Mouse (Mus musculus) olfactory bulb, adult 2 months (tissue): ENCODE measurements at regions not wholly inside any gene's neighbourhood (a gene's known extent, or its start where the extent isn't known, plus 50 kb on each side); places are given as distances from the start of the nearest gene placed in this dataset.

ENCODE experiments used
- CTCF ChIP-seq: fragments of 200-500 bp; IDR thresholded peaks from 2 replicates; pipeline ENCODE4 v1.5.1; 2012; ENCODE audit warnings: low read depth, mild to moderate bottlenecking, low read length, moderate library complexity; ENCODE audit not compliant: insufficient read depth
- POLR2A ChIP-seq: fragments of 200-500 bp; IDR thresholded peaks from 2 replicates; pipeline ENCODE4 v1.6.1; 2012; ENCODE audit warnings: mild to moderate bottlenecking, low read depth, low read length, moderate library complexity; ENCODE audit not compliant: insufficient read depth

DNA sequence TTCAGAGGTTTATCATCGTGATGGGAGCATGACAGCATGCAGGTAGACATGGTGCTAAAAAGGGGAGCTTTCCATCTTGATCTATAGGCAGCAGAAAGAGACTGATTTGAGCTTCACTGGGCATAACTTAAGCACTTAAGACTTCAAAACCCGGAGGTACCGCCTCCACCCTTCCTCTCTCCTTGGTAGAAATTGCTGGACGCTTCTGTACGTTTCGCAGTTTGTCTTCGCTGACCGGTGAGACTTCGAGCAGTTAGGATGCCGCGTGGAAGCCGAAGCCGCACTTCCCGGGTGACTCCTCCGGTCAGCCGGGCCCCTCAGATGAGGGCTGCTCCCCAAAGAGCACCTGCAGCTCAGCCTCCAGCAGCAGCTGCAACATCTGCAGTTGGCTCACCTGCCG, 65.2 kb upstream of the Akirin2 start:
- TF ChIP-seq CTCF (no peak), POLR2A (no peak)
